Mouse (Mus musculus): ENCODE results near the gene Igf2bp3. TPM values are rescaled to one million over a fixed set of nuclear protein-coding genes. Genes with fewer than 3 reads are reported as not detected.

Gene Igf2bp3
- polyA plus RNA-seq, 1 experiment from 2014 or later = 30.4 TPM

- H3K27ac ChIP-seq = no peak overlapping the region
- H3K4me1 ChIP-seq (replicated peaks; ENCODE audit: control insufficient read depth, insufficient read depth, low read length) = peaks cover 12% of the 10 kb centered on the region
- DNase-seq (ENCODE audit: low spot score) (no peak), ATAC-seq (ENCODE audit: low FRiP score) (no peak)
- 93% methylated on average over 1 of the region's 1 CpGs for WGBS
- peaks cover 13% of the 10 kb centered on the region for H3K36me3 ChIP-seq (replicated peaks; ENCODE audit: control insufficient read depth, insufficient read depth)
- H3K4me3 ChIP-seq (replicated peaks; ENCODE audit: low read length) = no peak overlapping the region
- no peak overlapping the region for H3K4me2 ChIP-seq (replicated peaks)
- no peaks in the 10 kb centered on the region for H3K9me3 ChIP-seq (ENCODE audit: control insufficient read depth, low read length)
- H3K27me3 ChIP-seq (ENCODE audit: control insufficient read depth, insufficient read depth, low read length) = no peaks in the 10 kb centered on the region
- no peak overlapping the region for H3K9ac ChIP-seq
Measured at GRCm38 (mm10) chr6:49079313-49079712, 135.4 kb downstream of the Igf2bp3 start.

GRCm38 (mm10) chr6:49077894-49078293 lies 136.9 kb downstream of the Igf2bp3 start:
- Histone ChIP-seq H3K4me2 (replicated peaks) (no peak overlapping the region), H3K27ac (no peak overlapping the region), H3K9me3 (ENCODE audit: control insufficient read depth, low read length) (no peaks in the 10 kb centered on the region), H3K36me3 (replicated peaks; ENCODE audit: control insufficient read depth, insufficient read depth) (peaks cover under 1% of the 10 kb centered on the region; the same call in 1 of the 2 replicates), H3K4me1 (replicated peaks; ENCODE audit: control insufficient read depth, insufficient read depth, low read length) (peaks cover 16% of the 10 kb centered on the region), H3K4me3 (replicated peaks; ENCODE audit: low read length) (no peak overlapping the region), H3K9ac (no peak overlapping the region), H3K27me3 (ENCODE audit: control insufficient read depth, insufficient read depth, low read length) (no peaks in the 10 kb centered on the region)
- ATAC-seq (ENCODE audit: low FRiP score) = no peak
- DNase-seq (ENCODE audit: low spot score) = no peak
- WGBS = 92% methylated on average over 2 of the region's 2 CpGs

GRCm38 (mm10) chr6:49074117-49074490 lies 140.7 kb downstream of the Igf2bp3 start:
- WGBS = under 1% methylated on average over 19 of the region's 19 CpGs
- no peaks in the 10 kb centered on the region for H3K36me3 ChIP-seq (replicated peaks; ENCODE audit: control insufficient read depth, insufficient read depth)
- H3K4me1 ChIP-seq (replicated peaks; ENCODE audit: control insufficient read depth, insufficient read depth, low read length) = peaks cover 17% of the 10 kb centered on the region
- no peaks in the 10 kb centered on the region for H3K9me3 ChIP-seq (ENCODE audit: control insufficient read depth, low read length)
- peak overlapping the region; percentile 97 for H3K4me3 ChIP-seq (replicated peaks; ENCODE audit: low read length)
- peak; percentile 44 for ATAC-seq (ENCODE audit: low FRiP score)
- H3K27me3 ChIP-seq (ENCODE audit: control insufficient read depth, insufficient read depth, low read length) = no peaks in the 10 kb centered on the region
- H3K9ac ChIP-seq = peak overlapping the region; percentile 96
- peak overlapping the region; percentile 80 for H3K4me2 ChIP-seq (replicated peaks)
- DNase-seq (ENCODE audit: low spot score) = no peak
- H3K27ac ChIP-seq = peak overlapping the region; percentile 83

GRCm38 (mm10) chr6:49073304-49074116 lies 141.2 kb downstream of the Igf2bp3 start, which contains the start of gene Malsu1:
Gene Malsu1 (plus strand): TSS chr6:49073795.
- peak; percentile 97 for DNase-seq (ENCODE audit: low spot score)
- peak within 1 kb of the TSS; percentile 80 for H3K4me2 ChIP-seq (replicated peaks)

GRCm38 (mm10) chr6:49068361-49068760 lies 146.4 kb downstream of the Igf2bp3 start:
- Histone ChIP-seq H3K4me1 (replicated peaks; ENCODE audit: control insufficient read depth, insufficient read depth, low read length) (0 out of 2 replicates have a peak, but pooled peaks cover 4% of the 10 kb centered on the region), H3K9ac (no peak overlapping the region), H3K27ac (no peak overlapping the region), H3K4me2 (replicated peaks) (no peak overlapping the region), H3K36me3 (replicated peaks; ENCODE audit: control insufficient read depth, insufficient read depth) (no peaks in the 10 kb centered on the region), H3K4me3 (replicated peaks; ENCODE audit: low read length) (no peak overlapping the region), H3K9me3 (ENCODE audit: control insufficient read depth, low read length) (no peaks in the 10 kb centered on the region), H3K27me3 (ENCODE audit: control insufficient read depth, insufficient read depth, low read length) (no peaks in the 10 kb centered on the region)
- ATAC-seq (ENCODE audit: low FRiP score) (no peak), DNase-seq (ENCODE audit: low spot score) (no peak)
- 56% methylated on average over 3 of the region's 4 CpGs for WGBS

More at GRCm38 (mm10) chr6:49073304-49074116, 141.2 kb downstream of the Igf2bp3 start, which contains the start of gene Malsu1:
- Histone ChIP-seq H3K27me3 (ENCODE audit: control insufficient read depth, insufficient read depth, low read length) (no peaks in the 10 kb centered on the region), H3K36me3 (replicated peaks; ENCODE audit: control insufficient read depth, insufficient read depth) (no peaks in the 10 kb centered on the region), H3K9ac (peak within 1 kb of the TSS; percentile 96), H3K27ac (peak within 1 kb of the TSS; percentile 83), H3K4me3 (replicated peaks; ENCODE audit: low read length) (peak within 1 kb of the TSS; percentile 97), H3K9me3 (ENCODE audit: control insufficient read depth, low read length) (no peaks in the 10 kb centered on the region), H3K4me1 (replicated peaks; ENCODE audit: control insufficient read depth, insufficient read depth, low read length) (peaks cover 17% of the 10 kb centered on the region)
- ATAC-seq (ENCODE audit: low FRiP score) = peak; percentile 98
- WGBS = under 1% methylated on average over 49 of the region's 49 CpGs

GRCm38 (mm10) chr6:49057053-49058021 lies 157.4 kb downstream of the Igf2bp3 start:
- DNase-seq (ENCODE audit: low spot score) = peak; percentile 84
- no peak overlapping the region for H3K4me3 ChIP-seq (replicated peaks; ENCODE audit: low read length)
- H3K9me3 ChIP-seq (ENCODE audit: control insufficient read depth, low read length) = no peaks in the 10 kb centered on the region
- H3K27ac ChIP-seq = no peak overlapping the region
- H3K4me1 ChIP-seq (replicated peaks; ENCODE audit: control insufficient read depth, insufficient read depth, low read length) = peaks cover 5% of the 10 kb centered on the region
- H3K4me2 ChIP-seq (replicated peaks) = no peak overlapping the region
- no peaks in the 10 kb centered on the region for H3K27me3 ChIP-seq (ENCODE audit: control insufficient read depth, insufficient read depth, low read length)
- H3K9ac ChIP-seq = no peak overlapping the region
- ATAC-seq (ENCODE audit: low FRiP score) = 0 out of 2 replicates have a peak, but pooled peaks have one; percentile 40
- 35% methylated on average over 8 of the region's 8 CpGs for WGBS
- no peaks in the 10 kb centered on the region for H3K36me3 ChIP-seq (replicated peaks; ENCODE audit: control insufficient read depth, insufficient read depth)

GRCm38 (mm10) chr6:49056009-49056408 lies 158.7 kb downstream of the Igf2bp3 start:
- H3K9ac ChIP-seq = no peak overlapping the region
- ATAC-seq (ENCODE audit: low FRiP score) (no peak), DNase-seq (ENCODE audit: low spot score) (no peak)
- H3K36me3 ChIP-seq (replicated peaks; ENCODE audit: control insufficient read depth, insufficient read depth) = no peaks in the 10 kb centered on the region
- H3K4me2 ChIP-seq (replicated peaks) = no peak overlapping the region
- no peak overlapping the region for H3K27ac ChIP-seq
- H3K9me3 ChIP-seq (ENCODE audit: control insufficient read depth, low read length) = no peaks in the 10 kb centered on the region
- peaks cover 5% of the 10 kb centered on the region for H3K4me1 ChIP-seq (replicated peaks; ENCODE audit: control insufficient read depth, insufficient read depth, low read length)
- WGBS = 46% methylated on average over 9 of the region's 9 CpGs
- H3K4me3 ChIP-seq (replicated peaks; ENCODE audit: low read length) = no peak overlapping the region
- no peaks in the 10 kb centered on the region for H3K27me3 ChIP-seq (ENCODE audit: control insufficient read depth, insufficient read depth, low read length)

GRCm38 (mm10) chr6:49055256-49055733 lies 159.5 kb downstream of the Igf2bp3 start:
- H3K27me3 ChIP-seq (ENCODE audit: control insufficient read depth, insufficient read depth, low read length) = no peaks in the 10 kb centered on the region
- peak; percentile 69 for ATAC-seq (ENCODE audit: low FRiP score)
- H3K4me2 ChIP-seq (replicated peaks) = 0 out of 2 replicates have a peak overlapping the region, but pooled peaks have one; percentile 19
- 1% methylated on average over 7 of the region's 7 CpGs for WGBS
- no peaks in the 10 kb centered on the region for H3K36me3 ChIP-seq (replicated peaks; ENCODE audit: control insufficient read depth, insufficient read depth)
- no peak overlapping the region for H3K9ac ChIP-seq
- H3K4me1 ChIP-seq (replicated peaks; ENCODE audit: control insufficient read depth, insufficient read depth, low read length) = peaks cover 5% of the 10 kb centered on the region
- H3K27ac ChIP-seq = peak overlapping the region; percentile 60
- H3K9me3 ChIP-seq (ENCODE audit: control insufficient read depth, low read length) = no peaks in the 10 kb centered on the region
- no peak overlapping the region for H3K4me3 ChIP-seq (replicated peaks; ENCODE audit: low read length)
- peak; percentile 45 for DNase-seq (ENCODE audit: low spot score)

GRCm38 (mm10) chr6:49052191-49052590 lies 162.6 kb downstream of the Igf2bp3 start:
- peaks cover 5% of the 10 kb centered on the region for H3K4me1 ChIP-seq (replicated peaks; ENCODE audit: control insufficient read depth, insufficient read depth, low read length)
- H3K9ac ChIP-seq = no peak overlapping the region
- no peaks in the 10 kb centered on the region for H3K36me3 ChIP-seq (replicated peaks; ENCODE audit: control insufficient read depth, insufficient read depth)
- no peak for DNase-seq (ENCODE audit: low spot score)
- no peaks in the 10 kb centered on the region for H3K27me3 ChIP-seq (ENCODE audit: control insufficient read depth, insufficient read depth, low read length)
- H3K4me2 ChIP-seq (replicated peaks) = no peak overlapping the region
- no peak for ATAC-seq (ENCODE audit: low FRiP score)
- WGBS = 79% methylated on average over 5 of the region's 5 CpGs
- no peaks in the 10 kb centered on the region for H3K9me3 ChIP-seq (ENCODE audit: control insufficient read depth, low read length)
- no peak overlapping the region for H3K27ac ChIP-seq
- H3K4me3 ChIP-seq (replicated peaks; ENCODE audit: low read length) = no peak overlapping the region

Data from hindbrain, embryonic 14.5 days (tissue).